Mouse (Mus musculus) spleen, postnatal 10 days (tissue): Measurements from ENCODE around the gene Esf1.
"Not testable (repeated sequence)": the region's sequence is repeated elsewhere in the genome, so short reads cannot be mapped to it uniquely, and the experiment has no call there.

ENCODE experiments used
- DNase-seq, 2 experiments: peaks; one replicate each; pipeline ENCODE4 v3.0.0; 2021 to 2022; ENCODE audit warnings: low spot score in 2 of 2

Esf1 gene

GRCm38 (mm10) chr2:140170127-140170802, at the start of gene Esf1, which contains the start of gene Ndufaf5:
Gene Esf1 (minus strand): TSS chr2:140170564.
Gene Ndufaf5 (plus strand): TSS chr2:140170649.
- DNase-seq, result peak; percentile 92 to 96

- DNase-seq, result no peak
Measured at GRCm38 (mm10) chr2:140215965-140216364, 45.6 kb upstream of the Esf1 start.

- no peak for DNase-seq
Measured at GRCm38 (mm10) chr2:140215415-140215814, 45.1 kb upstream of the Esf1 start.

- no peak for DNase-seq
Measured at GRCm38 (mm10) chr2:140214519-140215027, 44.2 kb upstream of the Esf1 start.

GRCm38 (mm10) chr2:140203756-140204155, 33.4 kb upstream of the Esf1 start:
- DNase-seq, result no peak

GRCm38 (mm10) chr2:140202573-140202972, 32.2 kb upstream of the Esf1 start:
- DNase-seq, result no peak

- DNase-seq, result no peak
Measured at GRCm38 (mm10) chr2:140200713-140201112, 30.3 kb upstream of the Esf1 start.

- not testable (repeated sequence) for DNase-seq
Measured at GRCm38 (mm10) chr2:140185685-140186210, 15.4 kb upstream of the Esf1 start.

- DNase-seq, result no peak
Measured at GRCm38 (mm10) chr2:140170803-140171553, 614 bp upstream of the Esf1 start.

- DNase-seq, result no peak
Measured at GRCm38 (mm10) chr2:140169057-140169456, 1.3 kb downstream of the Esf1 start.

GRCm38 (mm10) chr2:140163351-140163854, 7.0 kb downstream of the Esf1 start:
- no peak for DNase-seq

GRCm38 (mm10) chr2:140159186-140159730, 11.1 kb downstream of the Esf1 start:
- no peak for DNase-seq

- DNase-seq, result not testable (repeated sequence)
Measured at GRCm38 (mm10) chr2:140151743-140152142, 18.6 kb downstream of the Esf1 start, which contains the start of gene Gm17374. Gene Gm17374 (plus strand): TSS chr2:140152043.

GRCm38 (mm10) chr2:140125516-140125915, 44.8 kb downstream of the Esf1 start:
- no peak for DNase-seq

- no peak for DNase-seq
Measured at GRCm38 (mm10) chr2:140113851-140114250, 56.5 kb downstream of the Esf1 start.

- no peak for DNase-seq
Measured at GRCm38 (mm10) chr2:140108945-140109344, 61.4 kb downstream of the Esf1 start.

- DNase-seq, result no peak
Measured at GRCm38 (mm10) chr2:140107641-140108040, 62.7 kb downstream of the Esf1 start.

- DNase-seq, result no peak
Measured at GRCm38 (mm10) chr2:140104951-140105350, 65.4 kb downstream of the Esf1 start.

- DNase-seq, result no peak
Measured at GRCm38 (mm10) chr2:140100551-140101474, 69.6 kb downstream of the Esf1 start.

- no peak for DNase-seq
Measured at GRCm38 (mm10) chr2:140099971-140100370, 70.4 kb downstream of the Esf1 start.

GRCm38 (mm10) chr2:140097131-140097591, 73.2 kb downstream of the Esf1 start:
- peak; percentile 25 to 53 for DNase-seq
